Mouse (Mus musculus) frontal cortex, postnatal 36 days (tissue): ENCODE results near the gene Krtap4-1.

Experiments used
- DNase-seq, 2 experiments: peaks; one replicate each; pipeline ENCODE4 v3.0.0; 2022; ENCODE audit warnings: low spot score in 2 of 2

Krtap4-1 gene

GRCm38 (mm10) chr11:99585096-99585495 lies 42.9 kb downstream of the Krtap4-1 start:
- peak; percentile 17 to 27 for DNase-seq

GRCm38 (mm10) chr11:99583245-99583704 lies 44.8 kb downstream of the Krtap4-1 start, which contains the start of gene Krtap1-4:
Gene Krtap1-4 (minus strand): TSS chr11:99583654.
- DNase-seq: no peak

GRCm38 (mm10) chr11:99581564-99581963 lies 46.5 kb downstream of the Krtap4-1 start:
- no peak for DNase-seq

GRCm38 (mm10) chr11:99581051-99581450 lies 47.0 kb downstream of the Krtap4-1 start:
- DNase-seq: no peak

GRCm38 (mm10) chr11:99580636-99581035 lies 47.4 kb downstream of the Krtap4-1 start, which contains the start of gene Krtap1-5:
Gene Krtap1-5 (minus strand): TSS chr11:99581016.
- DNase-seq: no peak
